Mouse (Mus musculus): ENCODE measurements around the gene Gatb. TPM values are rescaled to one million over a fixed set of nuclear protein-coding genes. Genes with fewer than 3 reads are reported as not detected.

Gene Gatb
- total RNA-seq, 2 experiments from 2014 or later, result 17.4 to 19.6 TPM

DNA sequence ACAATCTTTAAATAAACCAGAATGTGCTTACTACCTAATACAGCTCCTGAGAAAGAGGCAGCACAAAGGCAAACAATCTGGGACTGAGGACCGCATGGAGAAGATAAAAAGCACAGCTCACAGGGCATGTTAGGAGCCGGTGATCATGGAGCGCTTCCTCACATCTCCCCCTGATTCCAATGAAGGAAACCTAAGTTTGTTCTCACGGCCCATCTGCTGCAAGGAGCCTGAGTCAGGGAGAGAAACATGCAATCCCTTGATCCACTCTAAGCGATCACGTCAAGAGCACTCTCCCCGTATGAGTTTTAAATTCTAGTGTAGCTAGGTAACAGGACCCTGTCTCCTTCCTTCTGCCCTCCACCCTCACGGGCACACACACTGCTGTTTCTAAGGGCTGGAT is 103.2 kb downstream of the Gatb start:
- H3K27ac ChIP-seq, result peak overlapping the region; percentile 68
- no peak overlapping the region for H3K4me3 ChIP-seq
- DNase-seq, result no peak
- TF ChIP-seq CTCF (IDR thresholded peaks at IDR 0.05), result no peak
- intact Hi-C loops (cut with DNase I), result no loop called here

DNA sequence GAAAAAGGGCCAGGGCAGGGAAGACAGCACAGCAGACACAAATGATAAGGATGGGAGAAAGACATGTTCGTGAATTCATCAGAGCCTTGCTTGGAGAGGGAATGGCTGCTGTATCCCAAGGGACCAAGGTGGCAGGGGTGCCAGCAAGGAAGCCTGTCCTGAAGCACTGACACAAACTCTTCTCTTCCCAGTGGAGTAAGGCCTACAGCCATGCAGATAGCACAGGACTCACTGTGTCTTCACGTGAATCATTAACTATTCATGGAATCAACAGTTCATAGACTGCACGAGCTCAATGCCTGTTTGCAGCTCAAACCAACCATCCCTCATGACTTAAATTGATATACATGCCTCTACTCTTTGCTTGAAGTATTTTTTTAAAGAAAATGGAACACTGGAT is 104.0 kb downstream of the Gatb start:
- intact Hi-C loops (cut with DNase I), result no loop called here
- Histone ChIP-seq H3K27ac (peak overlapping the region; percentile 68; the same call in 1 of the 2 replicates), H3K4me3 (no peak overlapping the region)
- no peak for TF ChIP-seq CTCF (IDR thresholded peaks at IDR 0.05)
- no peak for DNase-seq

DNA sequence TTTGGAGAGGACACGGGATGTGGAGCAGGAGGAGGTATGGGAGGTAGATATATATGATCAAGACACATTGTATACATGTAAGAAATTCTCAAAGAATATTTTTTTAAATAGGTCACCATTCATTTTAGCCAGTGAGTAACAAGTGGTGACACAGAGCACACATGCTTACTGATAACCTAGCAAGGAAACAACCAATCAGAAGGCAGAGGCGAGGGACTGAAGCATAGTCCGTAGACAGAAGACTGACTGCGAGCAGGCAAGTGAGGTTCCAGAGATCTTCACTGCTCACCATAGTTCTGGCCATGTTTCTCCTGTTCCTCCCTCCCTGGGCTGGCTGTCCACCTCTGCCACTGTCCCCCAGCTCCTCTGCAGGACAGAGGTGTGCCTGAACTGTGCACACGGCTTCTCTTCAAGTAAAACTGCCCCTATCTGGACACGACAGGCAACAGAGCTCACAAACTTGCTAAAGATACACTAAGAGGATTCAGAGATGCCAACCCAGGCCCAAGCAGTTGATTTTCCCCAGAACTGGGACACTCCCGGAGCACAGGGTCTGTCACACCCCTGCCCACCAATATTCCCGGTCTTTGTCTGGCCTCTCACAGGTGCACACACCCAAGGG is 105.5 kb downstream of the Gatb start:
- no peak overlapping the region for H3K4me3 ChIP-seq
- no peak overlapping the region for H3K27ac ChIP-seq
- intact Hi-C loops (cut with DNase I), result no loop called here
- no peak for DNase-seq
- TF ChIP-seq CTCF (IDR thresholded peaks at IDR 0.05), result no peak

DNA sequence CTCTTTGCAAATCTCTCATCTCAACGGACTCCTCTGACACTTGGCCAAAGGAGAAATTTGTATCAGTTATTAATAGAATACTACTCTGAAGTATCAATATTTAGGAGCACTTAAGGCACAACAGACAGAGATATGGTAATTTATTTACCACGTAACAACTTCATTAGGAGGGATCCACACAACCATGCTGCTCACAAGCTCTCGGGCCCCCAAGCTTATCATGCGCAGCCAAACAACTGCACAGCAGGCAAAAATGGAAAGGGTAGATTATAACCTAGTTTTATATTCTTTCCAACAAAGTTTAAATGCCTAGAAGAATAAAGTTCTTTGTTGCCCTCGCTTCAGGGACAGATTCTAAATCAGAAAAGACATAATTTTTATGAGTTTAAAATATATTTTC is 106.0 kb downstream of the Gatb start:
- intact Hi-C loops (cut with DNase I), result no loop called here
- Histone ChIP-seq H3K4me3 (no peak overlapping the region), H3K27ac (no peak overlapping the region)
- DNase-seq, result no peak
- TF ChIP-seq CTCF (IDR thresholded peaks at IDR 0.05), result no peak

DNA sequence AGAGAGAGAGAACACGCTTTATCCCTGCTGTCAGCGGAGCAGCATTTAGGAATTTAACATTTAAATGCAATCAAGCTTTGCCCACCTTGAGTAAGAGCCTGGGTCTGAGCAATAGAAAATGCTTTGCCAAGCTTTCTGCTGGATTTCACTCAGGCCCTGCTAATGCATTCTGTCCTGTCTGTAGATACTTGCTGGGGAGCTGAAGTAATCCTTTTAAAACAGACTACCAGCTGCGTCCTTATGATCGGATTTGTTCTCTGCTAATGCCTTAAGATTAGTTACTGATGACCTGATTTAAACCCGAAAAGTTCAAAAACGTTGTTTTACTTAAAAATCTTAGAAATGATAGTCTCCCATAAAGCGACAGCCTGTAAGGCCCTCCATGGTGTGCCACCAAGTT is 107.2 kb downstream of the Gatb start:
- intact Hi-C loops (cut with DNase I), result no loop called here

DNA sequence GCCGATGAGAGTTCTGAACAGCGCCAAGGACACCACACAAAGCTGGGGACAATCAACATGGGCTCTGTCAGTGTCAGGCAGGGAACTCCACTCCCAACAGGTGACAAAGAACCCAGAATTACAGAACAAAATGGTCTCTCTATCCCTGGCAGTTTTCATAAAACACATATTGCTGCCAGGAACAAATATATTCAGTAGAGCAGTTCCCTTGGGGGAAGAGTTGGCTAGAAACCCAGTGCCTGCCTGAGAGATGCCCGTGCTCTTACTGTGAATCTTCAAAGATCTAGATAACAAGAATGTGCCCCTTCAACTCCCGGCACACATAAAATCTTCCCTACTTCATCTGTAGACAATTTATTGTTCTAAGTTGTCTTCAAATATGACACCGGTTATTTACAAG is 109.7 kb downstream of the Gatb start:
- H3K4me3 ChIP-seq, result no peak overlapping the region
- DNase-seq, result no peak
- no peak overlapping the region for H3K27ac ChIP-seq
- intact Hi-C loops (cut with DNase I), result no loop called here
- TF ChIP-seq CTCF (IDR thresholded peaks at IDR 0.05), result no peak

More for the DNA sequence above, 107.2 kb downstream of the Gatb start:
- TF ChIP-seq CTCF (IDR thresholded peaks at IDR 0.05), result no peak
- DNase-seq, result no peak
- Histone ChIP-seq H3K4me3 (no peak overlapping the region), H3K27ac (no peak overlapping the region)

DNA sequence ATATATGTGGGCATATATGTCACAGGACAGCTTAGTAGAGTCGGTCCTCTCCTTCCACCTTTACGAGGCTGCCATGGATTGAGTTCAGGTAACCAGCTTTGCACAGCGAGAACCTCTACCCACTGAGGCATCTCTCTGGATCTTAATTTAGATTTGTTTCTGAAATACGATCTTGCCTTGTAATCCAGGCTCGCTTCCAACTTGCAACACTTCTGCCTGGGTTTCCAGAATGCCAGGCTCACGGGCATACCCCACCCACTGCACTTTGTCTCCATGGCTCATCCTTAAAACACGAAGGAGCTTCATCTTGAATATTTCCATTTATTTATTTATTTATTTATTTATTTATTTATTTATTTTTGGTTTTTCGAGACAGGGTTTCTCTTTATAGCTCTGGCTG is 111.4 kb downstream of the Gatb start:
- intact Hi-C loops (cut with DNase I), result loop anchor here (5.0 kb wide), 1 partner anchor 232 kb away; no protein-coding TSS in a partner anchor
- Histone ChIP-seq H3K4me3 (no peak overlapping the region), H3K27ac (peak overlapping the region; percentile 75)
- peak; percentile 75 for DNase-seq
- no peak for TF ChIP-seq CTCF (IDR thresholded peaks at IDR 0.05)

DNA sequence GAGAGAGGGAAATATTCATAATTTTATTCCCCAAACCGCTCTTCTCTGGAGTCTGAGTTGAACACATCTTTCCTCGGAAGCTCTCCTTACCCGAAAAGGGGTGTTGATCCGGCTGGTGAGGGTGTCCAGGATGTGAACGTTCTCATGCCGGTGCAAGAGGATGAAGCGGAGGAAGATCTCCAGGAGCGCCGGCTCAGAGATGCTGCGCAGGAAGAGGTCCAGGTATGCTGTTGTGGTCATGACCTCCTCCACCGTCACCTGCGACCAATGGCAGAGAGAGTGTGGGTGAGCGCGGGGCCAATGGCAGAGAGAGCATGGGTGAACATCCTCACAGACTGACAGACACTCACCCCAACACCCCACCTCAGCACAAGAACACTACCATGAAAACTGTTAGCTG is 114.4 kb downstream of the Gatb start:
- TF ChIP-seq CTCF (IDR thresholded peaks at IDR 0.05), result no peak
- no peak for DNase-seq
- intact Hi-C loops (cut with DNase I), result loop anchor here (5.0 kb wide), 1 partner anchor 229 kb away; no protein-coding TSS in a partner anchor
- Histone ChIP-seq H3K27ac (no peak overlapping the region), H3K4me3 (no peak overlapping the region)

DNA sequence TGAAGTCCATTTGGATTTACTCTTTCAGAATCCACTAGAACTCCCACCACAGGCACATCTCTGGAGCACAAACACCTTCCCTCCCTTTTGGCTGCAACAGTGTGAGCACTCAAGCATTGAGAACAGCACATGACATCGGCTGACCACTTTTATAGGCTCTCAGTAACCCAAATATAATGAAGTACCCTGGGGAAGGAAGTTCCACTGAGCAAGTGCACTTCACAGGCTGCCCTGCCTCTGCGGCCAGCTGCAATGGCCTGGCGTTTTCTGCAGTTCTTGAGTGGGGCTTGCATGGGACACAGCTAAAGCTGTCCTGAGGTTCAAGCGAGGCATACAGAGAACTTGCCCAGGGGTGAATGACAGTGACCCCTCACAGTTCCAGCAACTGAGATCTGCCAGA is 117.2 kb downstream of the Gatb start:
- intact Hi-C loops (cut with DNase I), result no loop called here
- Histone ChIP-seq H3K27ac (no peak overlapping the region), H3K4me3 (no peak overlapping the region)
- DNase-seq, result no peak
- no peak for TF ChIP-seq CTCF (IDR thresholded peaks at IDR 0.05)

DNA sequence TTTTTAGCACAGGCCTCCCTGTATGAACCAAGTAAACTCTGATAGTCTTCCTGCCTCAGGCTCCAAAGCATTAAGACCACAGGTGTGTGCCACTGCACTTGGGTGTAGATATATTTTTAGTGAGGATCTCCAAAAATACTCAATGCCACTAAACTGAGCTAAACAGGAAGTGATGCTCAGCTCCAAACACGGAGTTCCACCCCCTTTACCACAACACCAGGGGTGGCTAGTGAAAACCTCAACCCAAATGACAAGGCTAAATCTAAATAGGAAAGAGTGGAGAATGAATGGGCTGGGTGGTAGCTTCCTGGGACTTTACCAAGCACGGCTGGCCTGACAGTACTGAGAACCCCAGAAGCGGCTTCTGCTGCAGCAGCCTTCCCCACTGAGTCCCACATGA is 119.1 kb downstream of the Gatb start:
- Histone ChIP-seq H3K27ac (no peak overlapping the region), H3K4me3 (no peak overlapping the region)
- intact Hi-C loops (cut with DNase I), result no loop called here
- no peak for TF ChIP-seq CTCF (IDR thresholded peaks at IDR 0.05)
- DNase-seq, result no peak

DNA sequence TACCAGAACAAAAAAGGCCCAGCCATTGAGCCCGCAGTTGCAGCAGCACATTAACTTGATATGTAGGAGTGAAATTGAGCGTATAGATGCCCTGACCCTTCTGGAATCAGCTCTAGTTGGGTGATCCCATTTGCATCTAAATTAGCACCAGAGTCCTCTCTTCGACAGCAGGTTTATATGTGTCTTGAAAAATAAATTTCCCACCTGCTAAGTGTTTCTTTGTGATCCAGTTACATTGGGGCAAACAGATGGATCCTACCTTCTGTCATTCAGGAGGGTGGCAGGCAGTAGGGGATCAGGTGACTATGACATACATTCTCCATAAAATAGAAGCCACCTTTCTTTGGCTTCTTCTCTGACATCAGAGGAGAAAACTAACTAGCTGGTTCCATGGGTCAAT is 121.1 kb downstream of the Gatb start:
- DNase-seq, result no peak
- Histone ChIP-seq H3K27ac (no peak overlapping the region), H3K4me3 (no peak overlapping the region)
- intact Hi-C loops (cut with DNase I), result no loop called here
- no peak for TF ChIP-seq CTCF (IDR thresholded peaks at IDR 0.05)

DNA sequence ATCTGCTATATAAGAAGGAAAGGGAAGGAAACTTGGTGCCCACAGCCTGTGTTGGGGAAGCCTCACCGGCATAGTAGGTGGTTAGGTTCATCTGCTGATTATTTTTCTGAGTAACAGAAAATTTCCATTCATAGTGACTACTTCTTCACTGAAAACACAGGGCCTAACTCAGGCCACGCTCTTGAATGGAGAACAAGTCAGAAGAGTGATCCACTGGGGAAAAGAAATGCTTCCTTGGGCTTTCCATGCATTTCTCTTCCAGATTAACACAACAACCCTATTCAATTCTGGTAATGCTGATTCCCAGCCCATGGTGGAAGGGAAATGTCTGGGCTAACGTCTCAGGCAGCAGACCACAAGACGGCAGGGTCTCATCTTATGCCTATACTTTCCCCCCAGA is 124.6 kb downstream of the Gatb start:
- intact Hi-C loops (cut with DNase I), result no loop called here
- Histone ChIP-seq H3K4me3 (no peak overlapping the region), H3K27ac (no peak overlapping the region)
- TF ChIP-seq CTCF (IDR thresholded peaks at IDR 0.05), result no peak
- no peak for DNase-seq

DNA sequence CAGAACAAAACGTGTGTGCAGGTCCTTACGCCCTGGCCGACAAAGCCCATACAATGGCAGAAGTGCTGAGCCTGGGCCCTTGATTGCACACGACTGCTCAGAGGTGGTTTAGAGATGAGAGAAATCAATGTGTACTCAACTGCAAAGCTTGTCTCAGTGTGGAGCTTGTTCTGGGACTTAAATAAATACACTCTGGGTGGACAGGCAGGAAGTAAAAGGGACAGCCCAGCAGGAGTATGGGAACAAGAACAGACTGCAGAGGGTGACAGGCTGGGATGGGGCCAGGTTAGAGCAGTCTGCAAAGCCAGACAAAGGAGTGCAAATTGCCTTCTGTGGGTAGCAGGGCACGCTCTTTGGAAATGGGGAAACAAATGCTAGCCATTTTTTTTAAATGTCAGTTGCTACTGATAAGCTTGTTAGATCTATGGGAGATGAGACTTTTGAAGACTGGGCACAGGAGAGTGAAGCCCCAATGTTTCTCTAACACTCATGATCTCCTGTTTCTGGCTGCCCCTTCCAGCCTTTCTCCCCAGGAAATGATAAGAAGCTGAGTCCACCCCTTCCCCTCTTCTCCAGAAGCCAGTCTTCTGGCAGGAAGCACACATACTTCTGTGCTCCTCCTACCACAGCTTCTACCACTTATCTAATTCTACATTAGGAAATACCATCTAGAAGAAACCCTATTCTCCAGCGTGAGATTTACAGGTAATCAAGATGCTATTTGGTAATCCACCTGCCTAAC is 129.4 kb downstream of the Gatb start:
- H3K27ac ChIP-seq, result no peak overlapping the region
- no peak for DNase-seq
- no peak overlapping the region for H3K4me3 ChIP-seq
- intact Hi-C loops (cut with DNase I), result loop anchor here (10.0 kb wide), 1 partner anchor 431 kb away; no protein-coding TSS in a partner anchor
- TF ChIP-seq CTCF (IDR thresholded peaks at IDR 0.05), result no peak

Other genes with a start within 250 kb of the Gatb start
- gene Fam160a1, start 243.2 kb downstream of the Gatb start, total RNA-seq (2021), result 10 to 100 TPM; 54.3 to 56.8 TPM

All from gastrocnemius, adult 2 months (tissue).